Mouse (Mus musculus): Measurements from ENCODE around the gene Adgb. TPM values are rescaled to one million over a fixed set of nuclear protein-coding genes. Genes with fewer than 3 reads are reported as not detected.

Gene Adgb
- total RNA-seq, 2 experiments from 2014 or later: 0.08 TPM; not detected in 1

DNA sequence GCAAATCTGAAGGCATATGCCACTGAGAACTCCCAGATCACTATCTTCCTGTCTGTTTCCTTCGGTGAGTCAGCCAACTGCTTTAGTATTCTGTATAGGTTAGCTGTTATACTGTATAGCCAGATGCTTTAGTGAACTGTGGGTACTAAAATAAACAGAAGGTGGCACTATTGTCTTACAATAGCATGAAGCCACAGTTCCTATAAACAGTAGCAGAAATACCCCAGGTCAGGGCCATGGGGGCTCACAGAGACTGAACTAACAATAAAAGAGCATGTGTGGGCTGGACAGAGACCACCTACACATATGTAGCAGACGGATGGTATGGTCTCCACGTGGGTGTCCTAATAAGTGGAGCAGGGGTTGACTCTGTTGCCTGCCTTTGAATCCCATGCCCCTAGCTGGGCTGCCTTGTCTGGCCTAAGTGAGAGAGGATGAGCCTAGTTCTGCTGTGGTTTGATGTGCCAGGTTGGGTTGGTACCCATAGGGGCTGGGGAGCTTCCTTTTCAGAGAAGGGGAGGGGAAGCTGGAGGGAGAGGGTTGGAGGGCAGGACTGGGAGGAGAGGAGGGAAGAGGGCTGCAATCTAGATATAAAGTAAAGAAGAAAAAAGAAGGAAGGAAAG is 116.4 kb downstream of the Adgb start:
- no peak for DNase-seq (ENCODE audit: low spot score)

DNA sequence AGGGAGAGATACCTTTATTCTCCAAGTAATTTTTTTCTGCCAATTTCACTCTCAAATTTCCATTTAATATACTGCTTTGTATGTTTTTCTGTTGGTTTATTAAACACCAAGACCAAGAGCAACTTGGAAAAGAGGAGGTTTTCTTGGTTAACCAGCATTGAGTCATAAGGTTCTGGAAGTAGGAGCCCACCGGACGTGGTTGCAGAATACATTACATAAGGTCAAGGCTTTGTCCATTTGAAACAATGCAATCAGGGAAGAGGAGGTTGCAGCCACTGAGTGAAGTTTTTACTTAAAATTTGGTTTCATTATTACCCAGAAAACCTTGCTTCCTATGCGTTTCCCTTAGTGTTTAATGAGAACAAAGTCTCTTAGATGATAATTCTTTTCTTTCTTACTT is 119.9 kb downstream of the Adgb start:
- intact Hi-C loops (cut with DNase I): no loop called here
- DNase-seq (ENCODE audit: low spot score): no peak

More for the DNA sequence above, 116.4 kb downstream of the Adgb start:
- intact Hi-C loops (cut with DNase I): loop anchor here (5.0 kb wide), 1 partner anchor 202 kb away; the partner anchor contains the start of gene Rab32

- no peak for DNase-seq (ENCODE audit: low spot score)
- intact Hi-C loops (cut with DNase I): no loop called here
Observed at GRCm38 (mm10) chr10:10350550-10350949, 121.6 kb downstream of the Adgb start.

- DNase-seq (ENCODE audit: low spot score): no peak
- intact Hi-C loops (cut with DNase I): no loop called here
Observed at GRCm38 (mm10) chr10:10343930-10344329, 128.2 kb downstream of the Adgb start.

- intact Hi-C loops (cut with DNase I): no loop called here
- no peak for DNase-seq (ENCODE audit: low spot score)
Observed at GRCm38 (mm10) chr10:10325560-10325959, 146.6 kb downstream of the Adgb start.

DNA sequence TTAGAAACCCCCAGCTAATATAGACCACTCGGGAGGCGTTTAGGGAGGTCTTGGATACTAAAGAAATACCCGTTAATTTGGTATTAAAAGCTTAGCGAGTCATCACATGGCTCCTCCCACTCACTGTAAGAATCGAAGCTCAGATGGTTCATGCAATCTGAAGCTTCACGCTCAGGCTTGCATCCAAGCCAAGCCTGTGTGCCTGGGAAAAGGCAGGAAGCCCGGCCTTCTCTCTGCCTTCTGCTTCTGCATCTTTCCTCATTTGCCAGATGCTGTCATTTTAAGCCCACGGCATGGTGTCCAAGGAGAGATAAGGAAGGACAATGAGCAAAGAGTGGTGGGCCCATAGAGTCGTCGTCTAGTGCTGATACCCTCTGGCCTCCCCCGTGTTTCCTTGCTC is 149.2 kb downstream of the Adgb start:
- intact Hi-C loops (cut with DNase I): loop anchor here (5.0 kb wide), 2 partner anchors 511 to 531 kb away; no protein-coding TSS in a partner anchor
- no peak for DNase-seq (ENCODE audit: low spot score)

DNA sequence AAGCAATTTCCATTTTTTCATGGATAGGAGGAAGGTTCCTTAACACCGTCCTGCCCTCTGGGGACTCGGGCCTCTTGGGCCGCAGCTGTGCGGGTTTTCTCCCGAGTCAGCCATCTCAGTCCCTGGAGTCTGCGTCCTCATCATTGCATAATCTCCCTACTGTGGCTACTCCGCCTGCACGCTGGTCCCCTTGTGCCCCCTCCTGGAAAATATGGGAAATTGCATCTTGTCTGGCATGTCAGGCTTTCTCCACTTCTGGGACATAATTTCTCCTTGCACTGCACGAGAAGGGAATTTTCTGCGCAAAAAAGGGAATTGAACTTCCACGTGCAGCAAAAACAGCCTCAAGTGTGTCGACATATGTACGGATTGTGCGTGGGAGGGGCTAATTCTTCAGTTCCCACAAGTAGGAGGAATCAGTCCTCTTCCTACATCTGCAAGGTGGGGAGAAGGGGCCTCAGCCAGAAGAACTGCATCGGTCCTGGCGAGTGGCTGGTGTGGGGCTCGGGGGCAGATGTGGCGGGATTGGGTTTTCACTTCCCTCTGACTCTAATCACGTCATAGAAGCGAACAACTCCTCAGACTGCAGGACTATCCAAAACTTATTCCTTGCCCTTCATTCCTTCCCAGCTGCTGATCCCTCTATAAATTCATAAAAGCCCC is 150.9 kb downstream of the Adgb start:
- peak; percentile 46 for DNase-seq (ENCODE audit: low spot score)
- intact Hi-C loops (cut with DNase I): loop anchor here (5.0 kb wide), 2 partner anchors 509 to 529 kb away; no protein-coding TSS in a partner anchor

DNA sequence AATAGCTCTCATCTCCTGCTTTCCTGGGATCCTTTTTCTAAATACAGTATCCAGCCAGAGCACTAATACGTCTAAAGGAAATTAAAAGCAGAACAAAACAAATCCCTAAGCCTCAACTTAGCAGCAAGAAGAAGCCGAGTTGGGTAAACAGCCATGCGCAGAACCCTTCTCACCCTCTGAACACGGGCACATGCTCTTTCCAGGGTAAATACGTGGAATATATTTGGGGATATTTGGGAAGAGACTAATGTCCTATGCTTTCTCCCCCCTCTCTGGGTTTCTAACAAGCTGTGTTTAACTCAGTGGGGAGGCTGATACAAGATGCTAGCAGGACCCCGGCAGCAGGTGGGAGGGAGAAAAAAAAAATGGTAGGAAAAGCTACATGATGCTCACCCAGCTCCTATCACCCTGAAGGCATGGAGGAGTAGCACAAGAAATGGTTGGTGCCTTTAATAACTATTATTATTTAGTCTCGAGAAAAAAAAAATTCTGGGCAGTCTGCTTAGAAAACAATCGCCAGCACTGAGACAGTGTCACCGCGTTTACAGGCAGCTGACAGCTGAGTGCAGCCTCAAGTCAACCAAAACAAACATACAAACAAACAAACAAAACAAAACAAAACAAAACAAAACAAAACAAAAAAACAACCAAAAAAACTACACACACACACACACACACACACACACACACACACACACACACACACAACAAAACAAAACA is 151.6 kb downstream of the Adgb start:
- DNase-seq (ENCODE audit: low spot score): no peak
- intact Hi-C loops (cut with DNase I): loop anchor here (5.0 kb wide), 2 partner anchors 508 to 528 kb away; no protein-coding TSS in a partner anchor

DNA sequence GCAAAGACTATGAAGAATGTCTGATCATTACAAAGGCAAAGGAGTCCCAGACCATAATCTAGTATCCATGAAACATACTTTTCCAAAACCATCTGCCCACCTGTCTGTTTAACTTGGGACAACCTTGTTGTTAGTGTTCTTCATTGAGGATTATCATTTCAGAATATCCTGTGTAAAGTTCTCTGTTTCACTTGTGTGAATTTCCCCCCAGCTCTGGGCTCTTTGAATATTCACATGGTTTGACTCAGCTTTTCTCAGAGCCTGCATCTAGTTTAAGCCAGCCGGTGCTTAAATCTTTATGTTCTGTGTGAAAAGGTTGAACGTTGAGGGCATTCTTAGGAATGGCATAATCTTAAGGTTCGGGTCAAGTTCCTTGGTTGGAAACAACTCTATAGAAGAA is 154.0 kb downstream of the Adgb start:
- no peak for DNase-seq (ENCODE audit: low spot score)
- intact Hi-C loops (cut with DNase I): no loop called here

DNA sequence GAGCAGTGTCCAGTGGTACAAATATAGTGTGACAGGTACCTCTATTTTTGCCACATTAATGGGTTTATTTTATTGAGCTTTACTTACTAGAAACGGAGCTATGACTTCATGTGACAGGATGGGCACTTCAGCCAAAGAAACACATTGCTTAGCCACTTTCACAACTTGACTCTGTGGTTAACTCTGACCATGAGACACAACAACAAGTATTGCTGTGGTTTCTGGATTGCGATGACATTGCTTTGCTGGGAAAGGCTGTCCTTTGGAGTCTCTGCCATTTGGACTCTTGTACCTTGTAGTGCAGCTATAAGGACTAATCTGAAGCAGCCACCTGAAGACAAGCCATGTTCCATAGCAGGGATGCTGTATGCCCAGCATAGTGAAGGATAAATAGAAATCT is 156.5 kb downstream of the Adgb start:
- intact Hi-C loops (cut with DNase I): no loop called here
- DNase-seq (ENCODE audit: low spot score): no peak

DNA sequence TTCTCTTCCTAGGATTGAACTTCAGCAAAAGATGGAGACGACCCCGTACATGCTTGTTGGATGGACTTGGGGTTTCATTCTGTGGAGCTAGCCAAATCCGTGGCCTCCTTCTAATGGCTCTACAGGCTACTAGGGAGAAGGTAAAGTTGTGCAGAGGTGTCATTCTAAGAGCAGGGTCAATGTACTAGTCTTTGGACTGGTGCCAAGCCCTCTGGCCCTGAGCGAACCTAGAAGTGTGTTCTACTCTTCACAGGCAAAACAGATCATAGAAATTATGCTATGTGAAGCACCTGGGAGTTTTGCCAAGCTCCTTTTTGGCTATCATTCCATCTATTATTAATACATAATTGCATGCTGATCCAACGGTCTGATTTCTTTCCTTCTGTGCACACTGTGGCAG is 157.6 kb downstream of the Adgb start:
- DNase-seq (ENCODE audit: low spot score): no peak
- intact Hi-C loops (cut with DNase I): no loop called here

- intact Hi-C loops (cut with DNase I): no loop called here
- no peak for DNase-seq (ENCODE audit: low spot score)
Observed at GRCm38 (mm10) chr10:10309877-10310426, 162.2 kb downstream of the Adgb start.

GRCm38 (mm10) chr10:10309056-10309455 is 163.1 kb downstream of the Adgb start:
- no peak for DNase-seq (ENCODE audit: low spot score)
- intact Hi-C loops (cut with DNase I): no loop called here

- DNase-seq (ENCODE audit: low spot score): no peak
- intact Hi-C loops (cut with DNase I): no loop called here
Observed at GRCm38 (mm10) chr10:10307384-10307783, 164.7 kb downstream of the Adgb start.

- no peak for DNase-seq (ENCODE audit: low spot score)
- intact Hi-C loops (cut with DNase I): no loop called here
Observed at GRCm38 (mm10) chr10:10304370-10304769, 167.8 kb downstream of the Adgb start.

DNA sequence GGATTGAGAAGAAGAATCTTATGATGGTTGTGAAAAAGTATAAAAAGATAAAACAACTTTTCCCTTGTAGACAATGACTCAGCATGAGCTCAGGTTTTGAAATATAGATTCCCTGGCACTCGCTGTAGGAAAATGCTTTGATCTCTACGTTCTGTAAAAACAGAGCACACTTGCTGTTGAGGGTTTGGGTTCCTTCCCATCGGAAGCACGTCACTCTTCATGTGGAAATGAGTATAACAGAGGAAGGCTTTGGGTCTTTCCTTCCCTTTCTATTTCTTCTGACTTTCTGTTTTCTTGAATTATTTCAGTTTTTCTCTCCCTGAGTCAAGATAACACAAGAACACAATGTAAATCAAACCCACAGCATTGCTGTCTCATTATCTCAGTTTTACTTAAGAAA is 170.4 kb downstream of the Adgb start:
- intact Hi-C loops (cut with DNase I): no loop called here
- DNase-seq (ENCODE audit: low spot score): no peak

GRCm38 (mm10) chr10:10300915-10301439 is 171.1 kb downstream of the Adgb start:
- intact Hi-C loops (cut with DNase I): no loop called here
- DNase-seq (ENCODE audit: low spot score): no peak

GRCm38 (mm10) chr10:10299987-10300386 is 172.1 kb downstream of the Adgb start:
- intact Hi-C loops (cut with DNase I): no loop called here
- DNase-seq (ENCODE audit: low spot score): no peak

DNA sequence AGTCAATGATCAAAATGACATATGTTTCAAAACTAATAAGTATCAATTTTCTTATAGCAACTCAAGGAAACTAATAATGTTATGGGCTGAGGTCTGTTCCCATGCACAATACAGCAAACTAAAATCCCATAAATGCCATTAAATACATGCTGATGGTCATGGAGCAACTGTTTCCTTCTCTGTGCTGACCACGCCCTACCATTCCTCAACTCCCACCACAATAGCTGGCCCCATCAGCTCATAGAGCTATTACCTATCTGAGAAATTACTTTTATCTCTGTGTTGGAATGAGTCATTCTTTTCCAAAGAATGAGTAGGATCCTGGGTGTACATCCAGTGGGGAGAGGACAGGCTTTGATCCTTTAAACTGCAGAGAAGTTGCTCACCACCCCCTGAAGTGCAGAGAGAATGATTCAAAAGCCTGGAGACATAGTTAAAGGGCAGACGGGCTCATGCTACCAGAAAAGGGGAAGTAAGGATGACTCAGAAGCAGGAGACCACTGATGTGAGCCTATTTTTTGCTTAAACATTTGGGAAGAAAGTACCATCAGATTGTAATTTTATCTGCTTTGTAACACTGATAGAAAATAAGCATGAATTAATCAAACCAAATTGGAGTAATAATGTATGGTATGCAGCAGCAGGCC is 184.8 kb downstream of the Adgb start:
- no peak for DNase-seq (ENCODE audit: low spot score)
- intact Hi-C loops (cut with DNase I): no loop called here
